8 mouse cellular contexts compared by ENCODE assay signal in the genomic region with DNA sequence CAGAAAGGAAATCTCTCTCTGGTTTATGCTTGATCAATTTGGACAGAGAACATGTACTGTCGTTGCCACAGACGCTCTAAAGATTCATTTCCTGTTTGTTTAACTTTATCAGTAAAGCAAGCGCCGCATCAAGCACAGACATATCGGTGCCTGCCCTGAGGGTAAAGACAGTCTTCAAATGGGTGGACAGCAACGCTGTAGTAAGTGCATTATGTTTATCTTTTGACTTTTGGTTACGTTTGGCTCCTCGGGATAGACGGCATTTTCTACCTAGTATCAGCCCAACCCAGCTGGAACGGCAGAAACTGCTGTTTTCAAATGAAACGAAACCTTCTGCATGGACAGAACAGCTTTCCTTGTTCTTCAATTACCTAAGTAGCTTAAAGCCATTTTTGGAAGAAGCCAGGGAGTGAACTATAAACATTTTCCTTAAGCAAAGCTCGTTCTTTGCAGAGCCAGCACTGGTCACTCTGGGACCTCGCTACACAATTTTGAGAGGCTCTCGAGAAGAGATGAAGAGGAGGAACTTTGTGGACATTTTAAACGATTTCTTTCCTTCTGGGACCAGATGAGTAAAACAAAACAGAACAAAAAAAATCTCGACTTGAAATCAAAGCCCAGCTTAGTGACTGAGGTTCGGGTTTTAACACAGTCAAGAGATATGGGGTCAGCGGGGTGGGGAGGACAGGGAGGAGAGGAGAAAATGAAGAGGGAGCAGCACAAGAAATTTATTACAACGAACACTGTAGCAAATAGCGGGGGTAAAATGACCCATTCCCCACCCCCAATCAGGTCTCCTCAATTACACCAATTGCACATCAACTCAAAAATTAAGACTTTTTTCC.
A peak's percentile ranks its signal among the peaks of the same experiment; 100 is the strongest.
DNase-seq lines count a peak whose midpoint lies in the region; ATAC-seq and TF ChIP-seq lines count a peak whose summit lies in the region.
"Had no signal": no experiment of that assay in that cellular context is flagged by ENCODE, and none has a peak within 500 bp of the region (broad histone marks: within the 10 kb centered on the region; RNA-seq: fewer than 3 reads in every experiment).

No protein-coding gene starts in this region.

- peak overlapping the region; percentile 33; the same call in 1 of the 2 replicates for H3K4me3 ChIP-seq in testis, adult 2 months (ENCODE audit: control insufficient read depth, low read depth, low read length)
- peak overlapping the region; percentile 42 for H3K4me3 ChIP-seq in heart, embryonic 10.5 days
- peak overlapping the region; percentile 4 for H3K4me3 ChIP-seq in limb, embryonic 14.5 days (replicated peaks; ENCODE audit: low read length)
- H3K4me3 ChIP-seq: myocyte had no signal

- no peaks in the 10 kb centered on the region for H3K9me3 ChIP-seq in heart, embryonic 10.5 days
- no peaks in the 10 kb centered on the region for H3K9me3 ChIP-seq in limb, embryonic 14.5 days (ENCODE audit: control insufficient read depth, low read length)

- H3K9ac ChIP-seq in limb, embryonic 14.5 days (ENCODE audit: low read depth, low read length, severe bottlenecking) = no peak overlapping the region

- H3K27me3 ChIP-seq in testis, adult 2 months (ENCODE audit: control insufficient read depth, insufficient read depth, low read length) = no peaks in the 10 kb centered on the region
- no peaks in the 10 kb centered on the region for H3K27me3 ChIP-seq in heart, embryonic 10.5 days (ENCODE audit: insufficient read depth, poor library complexity, severe bottlenecking)
- no peaks in the 10 kb centered on the region for H3K27me3 ChIP-seq in limb, embryonic 14.5 days (ENCODE audit: control insufficient read depth, insufficient read depth, low read length)

- TF ChIP-seq CTCF in testis, adult 2 months (IDR thresholded peaks at IDR 0.05; ENCODE audit: control insufficient read depth, insufficient read depth, insufficient replicate concordance, low read depth, low read length) = no peak

- 36% methylated on average over 20 of the region's 20 CpGs for WGBS in heart, embryonic 10.5 days
- WGBS in limb, embryonic 14.5 days = 42% methylated on average over 20 of the region's 20 CpGs

- no peak for TF ChIP-seq POLR2A in testis, adult 2 months (IDR thresholded peaks at IDR 0.05; ENCODE audit: control insufficient read depth, low read depth, low read length)
- TF ChIP-seq POLR2A in limb, embryonic 14.5 days (IDR thresholded peaks at IDR 0.05; ENCODE audit: borderline replicate concordance, extremely low read depth, insufficient read depth, insufficient read length) = no peak

- H3K27ac ChIP-seq in testis, adult 2 months (ENCODE audit: control insufficient read depth, insufficient read depth, low read depth, low read length) = no peak overlapping the region
- H3K27ac ChIP-seq in heart, embryonic 10.5 days = peak overlapping the region; percentile 11; the same call in 1 of the 2 replicates
- no peak overlapping the region for H3K27ac ChIP-seq in limb, embryonic 14.5 days (replicated peaks; ENCODE audit: low read depth, low read length)

- no peaks in the 10 kb centered on the region for H3K4me1 ChIP-seq in testis, adult 2 months (ENCODE audit: control insufficient read depth, insufficient read depth, low read length)
- H3K4me1 ChIP-seq in heart, embryonic 10.5 days = no peaks in the 10 kb centered on the region
- no peaks in the 10 kb centered on the region for H3K4me1 ChIP-seq in limb, embryonic 14.5 days (ENCODE audit: control insufficient read depth, insufficient read depth, low read length)

- DNase-seq in testis, postnatal 14 days (ENCODE audit: low spot score) = no peak
- DNase-seq in heart, embryonic 10.5 days (ENCODE audit: low spot score) = no peak
- no peak for DNase-seq in limb, embryonic 14.5 days (ENCODE audit: low spot score)
- peak; percentile 17 for DNase-seq in yolk sac, embryonic 10.5 days (ENCODE audit: low spot score)
- no peak for DNase-seq in cerebellum, postnatal 36 days
- DNase-seq in ovary, postnatal 36 days (ENCODE audit: low spot score) = no peak

- H3K36me3 ChIP-seq in testis, adult 2 months (ENCODE audit: control insufficient read depth, insufficient read depth, low read length) = no peaks in the 10 kb centered on the region
- no peaks in the 10 kb centered on the region for H3K36me3 ChIP-seq in heart, embryonic 10.5 days
- no peaks in the 10 kb centered on the region for H3K36me3 ChIP-seq in limb, embryonic 14.5 days (ENCODE audit: control insufficient read depth, insufficient read depth, low read length)

- peak overlapping the region; percentile 19; the same call in 1 of the 2 replicates for H3K4me2 ChIP-seq in limb, embryonic 14.5 days (replicated peaks; ENCODE audit: low read depth, low read length, severe bottlenecking)

- ATAC-seq in limb, embryonic 14.5 days (ENCODE audit: low FRiP score, low read depth) = no peak
